Mouse (Mus musculus): ENCODE results near the gene Klhl29. TPM values are rescaled to one million over a fixed set of nuclear protein-coding genes. Genes with fewer than 3 reads are reported as not detected.

Gene Klhl29
- polyA plus RNA-seq, 1 experiment = 6.7 TPM

DNA sequence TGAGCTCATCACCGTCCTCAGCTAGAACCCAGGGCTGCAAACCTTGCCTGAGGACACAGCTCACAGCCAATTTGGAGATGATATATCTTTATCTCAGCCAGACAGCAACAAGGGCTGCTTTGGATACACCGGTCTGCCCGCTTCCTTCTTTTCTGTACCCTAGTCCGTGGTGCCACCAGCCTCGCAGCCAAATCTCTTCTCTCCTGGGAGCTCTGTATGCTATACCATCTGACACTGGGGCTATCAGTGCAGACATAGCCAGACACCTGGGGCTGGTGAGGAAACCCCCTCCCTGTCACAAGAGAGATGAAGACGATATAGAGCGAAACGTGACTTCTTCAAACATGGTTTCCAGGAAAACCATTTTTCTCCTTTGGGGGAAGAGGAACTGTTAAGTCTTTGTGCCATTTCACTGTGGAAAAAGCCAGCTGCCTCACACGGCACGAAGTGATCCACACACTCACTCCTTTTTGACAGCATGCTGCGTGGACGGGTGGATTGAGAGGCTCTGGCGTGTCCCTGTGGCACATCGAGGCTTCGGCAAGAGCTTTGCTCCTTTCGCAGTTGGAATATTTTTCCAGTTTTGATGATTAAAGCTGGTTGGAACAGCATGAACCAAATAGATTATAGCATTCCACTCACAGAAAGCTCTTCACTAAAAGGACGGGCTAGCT is 11.4 kb downstream of the Klhl29 start:
- no peak for TF ChIP-seq CTCF (IDR thresholded peaks at IDR 0.05; ENCODE audit: borderline replicate concordance, control insufficient read depth, extremely low read depth, insufficient read depth, low read length, poor library complexity)
- Histone ChIP-seq H3K36me3 (ENCODE audit: control insufficient read depth, insufficient read depth, low read length) (no peaks in the 10 kb centered on the region), H3K27me3 (ENCODE audit: control insufficient read depth, insufficient read depth, low read length) (no peaks in the 10 kb centered on the region), H3K4me3 (ENCODE audit: control insufficient read depth, insufficient read depth, low read length) (no peak overlapping the region), H3K27ac (ENCODE audit: control insufficient read depth, insufficient read depth, low read length) (no peak overlapping the region), H3K4me1 (replicated peaks; ENCODE audit: control insufficient read depth, insufficient read depth, low read length) (no peaks in the 10 kb centered on the region)
- 86% methylated on average over 17 of the region's 17 CpGs for WGBS
- DNase-seq = no peak

DNA sequence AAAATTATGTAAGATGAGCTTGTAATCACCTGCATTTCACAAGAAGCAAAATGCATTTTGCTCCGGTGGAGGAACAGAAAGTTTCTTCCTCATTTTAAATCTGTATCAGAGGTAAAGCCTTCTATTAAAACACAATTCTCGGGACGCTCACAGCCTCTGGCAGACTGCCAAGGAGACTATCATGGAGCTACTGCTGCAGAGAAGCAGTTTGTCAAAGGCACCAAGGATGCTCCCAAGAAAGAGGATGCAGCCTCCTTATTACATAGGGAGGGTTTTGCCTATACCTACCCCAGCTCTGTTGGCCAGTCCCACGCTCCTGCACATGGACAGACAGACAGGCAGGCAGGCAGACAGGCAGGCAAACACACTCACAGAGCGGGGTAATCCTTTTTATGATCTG is 16.4 kb downstream of the Klhl29 start:
- WGBS = 28% methylated on average over 5 of the region's 5 CpGs
- H3K36me3 ChIP-seq (ENCODE audit: control insufficient read depth, insufficient read depth, low read length) = no peaks in the 10 kb centered on the region
- no peak overlapping the region for H3K27ac ChIP-seq (ENCODE audit: control insufficient read depth, insufficient read depth, low read length)
- TF ChIP-seq POLR2A (IDR thresholded peaks at IDR 0.05; ENCODE audit: control insufficient read depth, extremely low read depth, insufficient read depth, low read length, poor library complexity) (no peak), CTCF (IDR thresholded peaks at IDR 0.05; ENCODE audit: borderline replicate concordance, control insufficient read depth, extremely low read depth, insufficient read depth, low read length, poor library complexity) (no peak)
- no peaks in the 10 kb centered on the region for H3K4me1 ChIP-seq (replicated peaks; ENCODE audit: control insufficient read depth, insufficient read depth, low read length)
- no peaks in the 10 kb centered on the region for H3K27me3 ChIP-seq (ENCODE audit: control insufficient read depth, insufficient read depth, low read length)
- no peak overlapping the region for H3K4me3 ChIP-seq (ENCODE audit: control insufficient read depth, insufficient read depth, low read length)
- DNase-seq = no peak

DNA sequence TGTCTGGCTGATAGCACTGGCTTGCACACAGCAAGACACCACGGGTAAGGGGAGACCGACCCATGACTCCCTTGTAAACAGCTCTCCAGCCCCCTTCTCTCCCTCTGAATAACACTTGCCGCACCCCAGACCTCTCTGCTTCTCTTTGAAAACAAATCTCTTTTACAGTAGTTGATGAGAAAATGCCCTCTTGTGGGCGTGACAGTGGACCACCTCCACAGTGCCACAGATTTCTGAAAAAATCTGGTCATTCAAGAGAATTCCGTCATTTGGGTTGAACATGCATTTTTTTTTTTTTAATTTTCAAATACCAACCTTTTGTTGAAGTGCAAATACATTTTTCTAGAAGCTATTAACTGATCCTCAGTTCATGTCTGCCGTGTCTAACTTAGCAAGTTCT is 17.0 kb downstream of the Klhl29 start:
- Histone ChIP-seq H3K27me3 (ENCODE audit: control insufficient read depth, insufficient read depth, low read length) (no peaks in the 10 kb centered on the region), H3K36me3 (ENCODE audit: control insufficient read depth, insufficient read depth, low read length) (no peaks in the 10 kb centered on the region), H3K4me1 (replicated peaks; ENCODE audit: control insufficient read depth, insufficient read depth, low read length) (no peaks in the 10 kb centered on the region), H3K4me3 (ENCODE audit: control insufficient read depth, insufficient read depth, low read length) (no peak overlapping the region), H3K27ac (ENCODE audit: control insufficient read depth, insufficient read depth, low read length) (no peak overlapping the region)
- no peak for TF ChIP-seq CTCF (IDR thresholded peaks at IDR 0.05; ENCODE audit: borderline replicate concordance, control insufficient read depth, extremely low read depth, insufficient read depth, low read length, poor library complexity)
- TF ChIP-seq POLR2A (IDR thresholded peaks at IDR 0.05; ENCODE audit: control insufficient read depth, extremely low read depth, insufficient read depth, low read length, poor library complexity) = no peak
- 76% methylated on average over 6 of the region's 6 CpGs for WGBS
- no peak for DNase-seq

DNA sequence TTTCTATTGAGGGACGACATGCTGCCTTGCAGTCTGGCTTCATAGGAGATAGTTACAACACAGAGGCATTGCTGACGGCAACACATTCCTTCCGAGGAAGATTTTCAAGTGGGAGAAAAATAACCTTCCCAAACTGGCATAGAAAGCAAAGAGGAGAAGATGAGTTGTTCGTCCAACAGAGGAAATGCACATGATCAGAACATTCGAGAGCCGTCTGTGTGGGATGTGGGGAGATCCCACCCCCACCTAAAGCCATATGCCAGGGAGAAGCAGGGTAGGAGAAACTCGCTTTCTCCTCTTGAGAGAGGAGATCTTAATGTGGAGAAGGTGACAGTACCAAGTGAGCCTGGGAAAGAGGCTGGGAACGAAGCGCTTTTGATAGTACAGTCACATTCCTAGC is 22.1 kb downstream of the Klhl29 start:
- TF ChIP-seq CTCF (IDR thresholded peaks at IDR 0.05; ENCODE audit: borderline replicate concordance, control insufficient read depth, extremely low read depth, insufficient read depth, low read length, poor library complexity) = no peak
- TF ChIP-seq POLR2A (IDR thresholded peaks at IDR 0.05; ENCODE audit: control insufficient read depth, extremely low read depth, insufficient read depth, low read length, poor library complexity) = no peak
- no peak for DNase-seq
- Histone ChIP-seq H3K27me3 (ENCODE audit: control insufficient read depth, insufficient read depth, low read length) (no peaks in the 10 kb centered on the region), H3K27ac (ENCODE audit: control insufficient read depth, insufficient read depth, low read length) (no peak overlapping the region), H3K4me3 (ENCODE audit: control insufficient read depth, insufficient read depth, low read length) (no peak overlapping the region), H3K4me1 (replicated peaks; ENCODE audit: control insufficient read depth, insufficient read depth, low read length) (no peaks in the 10 kb centered on the region), H3K36me3 (ENCODE audit: control insufficient read depth, insufficient read depth, low read length) (no peaks in the 10 kb centered on the region)
- 92% methylated on average over 9 of the region's 9 CpGs for WGBS

DNA sequence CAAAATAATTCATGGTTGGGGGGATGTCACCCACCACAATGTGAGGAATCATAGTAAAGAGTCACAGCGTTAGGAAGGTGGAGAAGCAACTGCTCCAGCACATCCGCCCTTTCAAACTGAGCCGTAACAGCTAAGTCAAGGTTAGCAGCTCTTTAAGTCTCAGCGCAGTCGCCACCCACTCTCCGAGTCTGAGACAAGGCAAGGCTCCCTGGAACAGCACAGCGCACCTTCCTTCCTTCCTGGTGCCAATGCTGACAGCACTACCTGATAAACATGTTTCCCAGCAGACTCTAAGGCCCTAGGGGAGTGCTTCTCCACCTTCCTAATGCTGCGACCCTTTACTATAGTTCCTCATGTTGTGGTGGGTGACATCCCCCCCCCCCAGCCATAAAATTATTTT is 22.7 kb downstream of the Klhl29 start:
- TF ChIP-seq POLR2A (IDR thresholded peaks at IDR 0.05; ENCODE audit: control insufficient read depth, extremely low read depth, insufficient read depth, low read length, poor library complexity) = no peak
- no peak for TF ChIP-seq CTCF (IDR thresholded peaks at IDR 0.05; ENCODE audit: borderline replicate concordance, control insufficient read depth, extremely low read depth, insufficient read depth, low read length, poor library complexity)
- Histone ChIP-seq H3K36me3 (ENCODE audit: control insufficient read depth, insufficient read depth, low read length) (no peaks in the 10 kb centered on the region), H3K27me3 (ENCODE audit: control insufficient read depth, insufficient read depth, low read length) (no peaks in the 10 kb centered on the region), H3K4me1 (replicated peaks; ENCODE audit: control insufficient read depth, insufficient read depth, low read length) (no peaks in the 10 kb centered on the region), H3K4me3 (ENCODE audit: control insufficient read depth, insufficient read depth, low read length) (no peak overlapping the region), H3K27ac (ENCODE audit: control insufficient read depth, insufficient read depth, low read length) (no peak overlapping the region)
- DNase-seq = no peak
- WGBS = 85% methylated on average over 8 of the region's 8 CpGs

DNA sequence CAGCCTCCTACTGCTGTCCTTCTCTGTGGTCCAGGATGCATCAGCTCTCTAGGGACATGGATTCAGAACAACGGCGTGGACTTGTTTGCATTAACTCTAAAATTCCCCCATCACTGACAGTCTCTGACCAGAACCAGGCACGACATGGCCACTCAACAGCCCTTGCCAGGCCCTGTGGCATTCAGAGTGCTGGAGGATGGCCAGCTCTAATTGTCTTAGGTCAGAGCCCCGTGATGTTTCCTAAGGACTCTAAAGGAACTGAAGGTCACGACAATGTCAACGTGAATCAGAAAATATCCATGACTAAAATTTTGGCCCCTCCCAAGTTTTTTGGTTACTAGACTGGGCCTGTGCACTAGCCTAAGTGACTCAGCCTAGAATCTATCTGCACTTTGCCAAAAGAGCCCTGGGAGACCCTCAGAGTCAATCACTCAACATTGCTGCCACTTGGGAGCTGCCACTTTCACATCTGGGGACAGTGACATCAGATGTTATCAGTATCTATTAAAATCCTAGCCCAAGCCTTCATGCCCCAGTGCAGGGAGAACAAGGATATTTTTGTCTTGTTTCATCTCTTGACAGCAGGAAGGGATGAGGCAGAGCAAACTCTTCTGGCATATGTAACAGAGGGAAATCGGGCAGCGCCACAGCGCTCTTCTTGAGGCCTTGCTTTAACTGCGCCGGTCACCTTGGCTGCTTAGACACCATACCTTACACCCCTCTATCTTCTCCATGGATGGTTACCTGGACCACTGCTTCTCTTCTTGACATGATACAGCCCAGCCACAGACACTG is 24.8 kb downstream of the Klhl29 start:
- TF ChIP-seq CTCF (IDR thresholded peaks at IDR 0.05; ENCODE audit: borderline replicate concordance, control insufficient read depth, extremely low read depth, insufficient read depth, low read length, poor library complexity) = no peak
- no peak for TF ChIP-seq POLR2A (IDR thresholded peaks at IDR 0.05; ENCODE audit: control insufficient read depth, extremely low read depth, insufficient read depth, low read length, poor library complexity)
- no peak overlapping the region for H3K27ac ChIP-seq (ENCODE audit: control insufficient read depth, insufficient read depth, low read length)
- no peaks in the 10 kb centered on the region for H3K27me3 ChIP-seq (ENCODE audit: control insufficient read depth, insufficient read depth, low read length)
- H3K36me3 ChIP-seq (ENCODE audit: control insufficient read depth, insufficient read depth, low read length) = no peaks in the 10 kb centered on the region
- H3K4me1 ChIP-seq (replicated peaks; ENCODE audit: control insufficient read depth, insufficient read depth, low read length) = no peaks in the 10 kb centered on the region
- DNase-seq = no peak
- H3K4me3 ChIP-seq (ENCODE audit: control insufficient read depth, insufficient read depth, low read length) = no peak overlapping the region
- 92% methylated on average over 11 of the region's 11 CpGs for WGBS
